Mouse (Mus musculus): ENCODE measurements around the gene Bloc1s2. TPM values are rescaled to one million over a fixed set of nuclear protein-coding genes. Genes with fewer than 3 reads are reported as not detected.

Bloc1s2 gene
- total and polyA plus RNA-seq, 3 experiments = 151 to 193 TPM; not detected in 1

- TF ChIP-seq CTCF (IDR thresholded peaks at IDR 0.05 in 2 of 3, conservative IDR thresholded peaks at IDR 0.05 in 1 of 3; ENCODE audit: control insufficient read depth in 1 of 3, insufficient read depth in 1 of 3, low read depth in 2 of 3, low read length in 3 of 3, poor library complexity in 1 of 3, severe bottlenecking in 1 of 3) (no peak), CHD1 (IDR thresholded peaks at IDR 0.05; ENCODE audit: low read depth, low read length) (no peak), RAD21 (IDR thresholded peaks at IDR 0.05; ENCODE audit: low read depth, low read length) (no peak), USF2 (IDR thresholded peaks at IDR 0.05; ENCODE audit: borderline replicate concordance in 1 of 2, insufficient read depth in 1 of 2, low read depth in 1 of 2, low read length in 2 of 2) (no peak), KAT2A (conservative IDR thresholded peaks at IDR 0.05; ENCODE audit: low read depth, low read length) (no peak; the same call in 1 of the 2 replicates), CHD2 (IDR thresholded peaks at IDR 0.05; ENCODE audit: low read length) (peak; percentile 97), GABPA (IDR thresholded peaks at IDR 0.05; ENCODE audit: low read depth, low read length) (no peak), SMC3 (IDR thresholded peaks at IDR 0.05; ENCODE audit: low read depth, low read length) (no peak), ZC3H11A (IDR thresholded peaks at IDR 0.05; ENCODE audit: low read depth, low read length) (no peak), MYC (IDR thresholded peaks at IDR 0.05; ENCODE audit: low read depth, low read length) (peak; percentile 72; the same call in 1 of the 2 replicates), TBP (IDR thresholded peaks at IDR 0.05; ENCODE audit: low read depth, low read length) (peak; percentile 77), GATA1 (IDR thresholded peaks at IDR 0.05; ENCODE audit: low read depth, low read length) (no peak), JUND (IDR thresholded peaks at IDR 0.05; ENCODE audit: low read depth, low read length) (no peak), EP300 (IDR thresholded peaks at IDR 0.05; ENCODE audit: low read depth in 1 of 2, low read length in 2 of 2) (no peak)
Measured at GRCm38 (mm10) chr19:44106831-44107660, 39.2 kb downstream of the Bloc1s2 start, which contains the start of gene Chuk (continued).

- H3K27me3 ChIP-seq (ENCODE audit: control insufficient read depth in 1 of 2, insufficient read depth in 2 of 2, low read length in 2 of 2) = no peaks in the 10 kb centered on the region
- peaks cover 26 to 32% of the 10 kb centered on the region in 2 experiments for H3K36me3 ChIP-seq (ENCODE audit: control insufficient read depth in 1 of 2, insufficient read depth in 2 of 2, low read length in 2 of 2)
- 0 out of 4 replicates have a peak overlapping the region, but pooled peaks of 1 of the 2 experiments have one; percentile 12 for H3K4me3 ChIP-seq (ENCODE audit: control insufficient read depth in 1 of 2, insufficient read depth in 1 of 2, low read depth in 2 of 2, low read length in 2 of 2)
- no peak for TF ChIP-seq SIN3A (IDR thresholded peaks at IDR 0.05; ENCODE audit: low read length)
- TF ChIP-seq EP300 (IDR thresholded peaks at IDR 0.05; ENCODE audit: low read depth in 1 of 2, low read length in 2 of 2) = peak in 1 of 2 experiments; percentile 7; a peak in 2 of 4 replicates
- peak; percentile 63 for DNase-seq (ENCODE audit: low read depth, low spot score)
- no peak overlapping the region for H3K27ac ChIP-seq (ENCODE audit: control insufficient read depth, low read depth, low read length)
- peaks cover 14 to 17% of the 10 kb centered on the region in 2 experiments for H3K4me1 ChIP-seq (ENCODE audit: control insufficient read depth in 1 of 2, insufficient read depth in 2 of 2, low read length in 2 of 2)
- H3K9me3 ChIP-seq (replicated peaks; ENCODE audit: insufficient read depth, low read length) = no peaks in the 10 kb centered on the region
- peaks cover 32% of the 10 kb centered on the region for H3K79me2 ChIP-seq (ENCODE audit: control insufficient read depth, insufficient read depth, low read length, poor library complexity)
- no peak overlapping the region for H3K9ac ChIP-seq (ENCODE audit: control insufficient read depth, low read depth, low read length, poor library complexity, severe bottlenecking)
Measured at GRCm38 (mm10) chr19:44104393-44104792, 41.9 kb downstream of the Bloc1s2 start.

- no peaks in the 10 kb centered on the region for H3K27me3 ChIP-seq (ENCODE audit: control insufficient read depth in 1 of 2, insufficient read depth in 2 of 2, low read length in 2 of 2)
- H3K79me2 ChIP-seq (ENCODE audit: control insufficient read depth, insufficient read depth, low read length, poor library complexity) = peaks cover 32% of the 10 kb centered on the region
- no peak overlapping the region for H3K9ac ChIP-seq (ENCODE audit: control insufficient read depth, low read depth, low read length, poor library complexity, severe bottlenecking)
- DNase-seq (ENCODE audit: low read depth, low spot score) = no peak
- no peak overlapping the region for H3K4me3 ChIP-seq (ENCODE audit: control insufficient read depth in 1 of 2, insufficient read depth in 1 of 2, low read depth in 2 of 2, low read length in 2 of 2)
- H3K27ac ChIP-seq (ENCODE audit: control insufficient read depth, low read depth, low read length) = no peak overlapping the region
- peaks cover 14 to 16% of the 10 kb centered on the region in 2 experiments for H3K4me1 ChIP-seq (ENCODE audit: control insufficient read depth in 1 of 2, insufficient read depth in 2 of 2, low read length in 2 of 2)
- no peak for TF ChIP-seq MYC (IDR thresholded peaks at IDR 0.05; ENCODE audit: low read depth, low read length)
- no peak for TF ChIP-seq EP300 (IDR thresholded peaks at IDR 0.05; ENCODE audit: low read depth in 1 of 2, low read length in 2 of 2)
- no peak for TF ChIP-seq POLR2AphosphoS2 (IDR thresholded peaks at IDR 0.05; ENCODE audit: low read length)
- TF ChIP-seq RCOR1 (IDR thresholded peaks at IDR 0.05; ENCODE audit: low read depth, low read length) = no peak
- H3K36me3 ChIP-seq (ENCODE audit: control insufficient read depth in 1 of 2, insufficient read depth in 2 of 2, low read length in 2 of 2) = peaks cover 32 to 35% of the 10 kb centered on the region in 2 experiments
- H3K9me3 ChIP-seq (replicated peaks; ENCODE audit: insufficient read depth, low read length) = no peaks in the 10 kb centered on the region
Measured at GRCm38 (mm10) chr19:44103001-44103400, 43.2 kb downstream of the Bloc1s2 start.

All from MEL (cell line).